Mouse (Mus musculus) spleen, postnatal 4 days (tissue): ENCODE measurements around the gene Ntpcr.

Experiments used
- DNase-seq, 2 experiments: peaks; one replicate each; pipeline ENCODE4 v3.0.0; 2022; ENCODE audit warnings: low spot score in 2 of 2

The Ntpcr gene

GRCm38 (mm10) chr8:125775031-125775430, 45.3 kb downstream of the Ntpcr start:
- DNase-seq: no peak

GRCm38 (mm10) chr8:125776314-125776713, 46.6 kb downstream of the Ntpcr start:
- DNase-seq: no peak

GRCm38 (mm10) chr8:125776800-125777199, 47.0 kb downstream of the Ntpcr start:
- no peak for DNase-seq

- no peak for DNase-seq
Measured at GRCm38 (mm10) chr8:125777478-125778164, 47.9 kb downstream of the Ntpcr start.

GRCm38 (mm10) chr8:125778919-125779318, 49.2 kb downstream of the Ntpcr start:
- peak; percentile 31 to 79 for DNase-seq

GRCm38 (mm10) chr8:125779656-125780055, 49.9 kb downstream of the Ntpcr start:
- no peak for DNase-seq

- no peak for DNase-seq
Measured at GRCm38 (mm10) chr8:125782161-125782560, 52.4 kb downstream of the Ntpcr start.

GRCm38 (mm10) chr8:125786886-125787285, 57.1 kb downstream of the Ntpcr start:
- DNase-seq: no peak

- no peak for DNase-seq
Measured at GRCm38 (mm10) chr8:125792816-125793455, 63.2 kb downstream of the Ntpcr start.

GRCm38 (mm10) chr8:125795341-125795740, 65.6 kb downstream of the Ntpcr start:
- no peak for DNase-seq

GRCm38 (mm10) chr8:125796970-125797369, 67.2 kb downstream of the Ntpcr start:
- no peak for DNase-seq
